Mouse (Mus musculus): Measurements from ENCODE around the gene Pakap.
A peak's percentile ranks its signal among the peaks of the same experiment; 100 is the strongest.
"Not testable (repeated sequence)": the region's sequence is repeated elsewhere in the genome, so short reads cannot be mapped to it uniquely, and the experiment has no call there.

Pakap gene

DNA sequence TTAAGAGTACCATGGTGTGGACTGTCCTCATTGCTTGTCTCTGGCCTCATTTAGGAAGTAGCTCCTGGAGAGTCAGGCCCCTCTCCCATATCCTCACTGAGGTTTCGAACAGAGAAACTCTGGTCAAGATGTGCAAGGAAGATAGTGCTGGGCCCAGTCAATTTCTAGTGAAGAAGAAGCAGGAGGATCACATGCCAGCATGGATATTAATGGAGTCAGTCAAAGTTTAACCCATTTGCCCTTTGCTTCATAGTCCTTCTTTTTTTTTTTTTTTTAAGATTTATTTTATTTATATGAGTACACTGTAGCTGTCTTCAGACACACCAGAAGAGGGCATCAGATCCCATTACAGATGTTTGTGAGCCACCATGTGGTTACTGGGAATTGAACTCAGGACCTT lies 321.0 kb downstream of the Pakap start:
- DNase-seq: not testable (repeated sequence)

DNA sequence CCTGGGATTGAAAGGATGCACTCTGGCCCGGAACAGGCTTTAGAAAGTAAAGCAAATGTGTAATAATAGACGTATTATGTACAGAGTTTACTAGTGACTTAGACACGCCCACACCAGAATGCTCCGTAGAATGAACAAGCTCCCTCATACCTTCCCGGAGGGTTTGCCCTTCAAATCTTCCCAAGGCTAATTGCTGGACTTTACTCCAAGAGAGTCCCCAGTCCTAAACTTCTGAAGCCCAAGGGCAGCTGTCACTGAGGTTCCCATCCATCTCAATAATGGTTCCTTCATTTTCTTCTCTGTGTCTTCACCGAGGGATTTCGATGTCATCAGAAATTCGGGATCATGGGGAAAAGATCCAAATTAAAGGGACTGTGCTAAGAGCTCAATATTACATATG lies 321.8 kb downstream of the Pakap start:
- DNase-seq: no peak

DNA sequence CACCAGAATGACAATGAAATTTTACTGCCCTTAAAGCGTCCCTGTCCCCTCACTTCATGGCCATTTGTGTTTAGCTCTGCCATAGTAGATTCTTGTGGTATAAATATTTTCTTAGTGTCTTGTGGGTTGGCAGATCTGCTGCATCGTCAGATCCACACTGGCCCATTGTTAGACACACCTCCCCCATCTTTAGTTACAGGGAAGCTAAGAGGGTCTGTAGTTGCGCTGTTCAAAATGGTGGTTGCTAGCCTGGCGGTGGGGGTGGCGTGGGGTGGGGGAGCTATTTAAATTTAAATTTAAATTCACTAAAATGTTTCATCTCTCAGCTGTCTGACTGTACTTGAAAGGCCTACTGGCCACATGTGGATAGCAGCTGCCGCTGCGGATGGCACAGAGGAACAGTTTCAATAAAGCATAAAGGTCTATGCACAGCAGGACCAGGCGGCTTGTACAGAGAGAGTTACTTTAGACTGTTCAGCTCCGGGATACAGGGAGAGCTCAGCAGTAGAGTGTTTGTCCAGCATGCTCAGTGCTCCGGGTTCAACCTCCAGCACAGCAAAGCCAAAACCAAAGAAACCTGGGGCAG lies 324.1 kb downstream of the Pakap start:
- DNase-seq: no peak

DNA sequence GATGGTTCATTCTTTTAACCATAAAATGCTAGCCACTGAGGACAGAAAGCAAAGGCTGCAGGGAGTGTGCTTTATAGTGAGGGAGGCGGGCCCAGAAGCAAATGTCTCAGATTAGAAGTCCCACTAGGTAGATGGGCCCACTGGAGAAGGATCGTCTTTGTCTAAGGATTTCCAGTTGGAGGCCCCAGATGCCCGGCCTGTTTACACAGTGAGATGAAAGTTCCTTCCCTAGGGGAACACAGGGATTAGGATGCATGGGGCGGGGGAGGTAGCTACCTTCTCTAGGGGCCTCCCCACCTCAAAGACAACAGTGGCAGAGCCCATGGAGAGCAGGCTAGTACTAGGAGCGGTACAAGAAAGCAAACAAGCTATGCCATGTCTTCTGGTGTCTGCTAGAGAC lies 327.2 kb downstream of the Pakap start:
- DNase-seq: no peak

DNA sequence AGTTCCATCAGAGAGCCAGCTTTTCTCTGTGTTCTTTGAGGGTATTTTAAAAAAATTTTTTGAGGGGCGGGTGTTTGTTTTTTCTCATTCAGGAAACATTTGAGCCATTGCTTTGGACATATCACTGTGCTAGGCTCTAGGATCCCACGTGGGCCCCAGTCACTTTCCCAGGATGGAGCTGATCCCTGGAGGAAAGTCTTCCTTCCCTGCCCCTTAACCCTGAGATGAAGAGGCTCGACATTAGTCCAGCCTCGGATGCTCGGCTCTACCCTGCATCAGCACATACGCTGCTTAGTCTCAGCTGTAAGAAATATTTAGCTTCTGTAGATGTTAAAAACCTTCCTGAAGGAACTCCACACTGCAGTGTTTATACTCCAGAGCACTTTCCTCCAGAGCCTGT lies 327.9 kb downstream of the Pakap start:
- no peak for DNase-seq

DNA sequence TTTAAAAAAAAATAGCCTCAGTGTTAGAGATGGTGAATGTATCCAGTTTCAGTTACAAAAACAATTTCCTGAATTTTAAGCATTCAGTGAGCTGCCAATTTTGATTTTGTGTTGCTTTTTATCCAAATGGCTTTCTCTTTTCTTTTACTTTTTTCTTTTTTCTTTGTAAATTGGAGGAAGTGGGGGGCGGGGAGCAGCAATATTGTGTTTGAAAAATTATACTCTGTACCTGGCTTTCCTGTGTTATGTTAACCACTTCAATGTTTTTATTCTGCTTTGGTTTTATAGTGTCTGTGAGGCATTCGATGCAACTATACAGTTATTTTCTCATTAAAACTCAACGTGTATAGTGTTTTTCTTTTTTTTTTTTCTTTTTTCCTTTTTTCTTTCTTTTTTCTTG lies 328.7 kb downstream of the Pakap start:
- no peak for DNase-seq

DNA sequence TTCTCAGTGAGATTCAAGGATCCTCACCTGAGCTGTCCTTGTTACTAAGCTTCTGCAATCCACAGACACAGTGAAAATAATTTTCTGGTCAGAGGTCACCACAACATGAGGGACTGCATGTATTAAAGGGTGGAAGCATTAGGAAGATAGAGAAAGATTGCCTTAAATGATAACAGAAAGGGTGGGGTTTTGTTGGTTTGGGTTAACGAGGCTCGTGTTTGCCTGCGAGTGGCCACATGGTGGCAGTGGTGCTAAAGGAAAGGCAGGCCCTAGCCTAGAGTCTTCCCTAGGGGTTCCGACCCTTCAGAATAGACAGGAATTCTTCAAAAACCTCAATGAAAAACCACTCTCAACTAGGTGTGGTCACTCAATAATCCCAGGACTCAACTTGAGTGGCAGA lies 333.2 kb downstream of the Pakap start:
- DNase-seq: peak; percentile 15

DNA sequence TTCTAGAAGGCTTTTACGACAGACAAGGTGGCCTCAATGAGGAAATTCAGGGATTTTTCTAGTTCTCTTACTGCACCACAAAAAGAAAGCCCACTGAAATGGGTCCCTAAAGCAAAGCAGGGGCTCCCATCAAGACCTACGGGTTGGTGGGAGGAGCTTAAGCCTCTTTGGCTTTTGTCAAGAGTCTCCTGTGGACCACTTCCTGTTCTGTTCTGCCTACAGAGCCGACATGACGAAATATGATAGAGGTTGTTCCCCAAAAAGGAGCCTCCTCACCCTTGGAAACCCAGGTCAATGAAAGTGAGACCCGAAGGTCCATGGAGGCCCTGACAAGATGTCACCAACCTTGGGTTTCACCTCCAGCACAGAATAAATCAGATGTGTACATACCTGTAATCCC lies 334.6 kb downstream of the Pakap start:
- no peak for DNase-seq

DNA sequence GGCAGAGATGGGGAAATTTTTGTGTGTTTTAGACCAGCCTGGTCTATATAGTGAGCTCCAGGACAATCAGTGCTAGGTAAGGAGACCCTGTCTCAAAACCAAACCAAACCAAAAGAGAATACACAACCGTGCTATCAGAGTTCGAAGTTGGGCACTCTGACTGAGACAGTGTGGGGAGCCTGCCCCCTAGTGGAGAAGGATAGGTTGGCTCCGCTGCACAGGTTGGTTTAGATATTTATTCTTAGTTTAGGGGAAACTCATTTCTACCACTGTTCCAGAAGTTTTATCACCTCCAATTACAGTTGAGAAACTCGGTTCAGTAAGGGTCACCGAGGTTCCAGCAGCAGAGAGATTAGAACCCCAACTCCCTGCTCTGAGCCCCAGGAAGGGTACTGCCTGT lies 336.2 kb downstream of the Pakap start:
- no peak for DNase-seq

DNA sequence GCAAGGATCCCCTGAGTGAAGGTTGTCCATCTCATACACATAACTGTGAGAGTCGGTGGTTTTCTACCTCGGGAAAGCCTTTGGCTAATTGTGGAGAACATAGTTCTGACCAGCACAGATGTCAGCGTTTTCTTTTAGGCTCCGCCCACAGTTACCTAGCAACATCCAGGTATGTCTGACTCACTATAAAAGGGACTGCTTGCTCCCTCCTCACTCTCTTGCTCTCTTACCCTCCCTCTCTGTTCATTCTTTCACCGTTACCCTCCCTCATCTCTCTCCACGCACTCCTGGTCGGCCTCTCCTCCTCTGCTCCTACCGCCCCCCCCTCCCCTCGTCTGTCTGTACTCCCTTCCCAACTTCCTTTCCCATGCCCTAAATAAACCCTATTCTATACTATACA lies 336.7 kb downstream of the Pakap start:
- DNase-seq: no peak

DNA sequence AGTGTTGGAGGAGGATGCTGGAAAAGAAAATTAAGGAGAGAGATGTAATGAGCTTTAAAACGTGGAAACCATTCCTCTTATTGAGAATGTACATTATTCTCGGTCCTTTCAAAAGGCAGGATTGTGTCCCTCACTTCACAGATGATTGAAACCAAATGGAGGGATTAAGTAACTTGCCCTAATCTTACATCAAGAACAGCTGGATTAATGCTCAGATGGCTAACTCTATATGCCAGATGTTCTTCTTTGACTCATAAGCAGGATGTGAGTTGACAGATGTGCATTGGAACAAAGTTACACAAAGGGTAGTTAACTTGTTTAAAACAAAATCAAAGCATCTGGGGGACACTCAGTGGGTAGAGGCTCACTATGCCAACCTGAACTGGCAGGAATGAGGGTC lies 338.7 kb downstream of the Pakap start:
- DNase-seq: no peak

DNA sequence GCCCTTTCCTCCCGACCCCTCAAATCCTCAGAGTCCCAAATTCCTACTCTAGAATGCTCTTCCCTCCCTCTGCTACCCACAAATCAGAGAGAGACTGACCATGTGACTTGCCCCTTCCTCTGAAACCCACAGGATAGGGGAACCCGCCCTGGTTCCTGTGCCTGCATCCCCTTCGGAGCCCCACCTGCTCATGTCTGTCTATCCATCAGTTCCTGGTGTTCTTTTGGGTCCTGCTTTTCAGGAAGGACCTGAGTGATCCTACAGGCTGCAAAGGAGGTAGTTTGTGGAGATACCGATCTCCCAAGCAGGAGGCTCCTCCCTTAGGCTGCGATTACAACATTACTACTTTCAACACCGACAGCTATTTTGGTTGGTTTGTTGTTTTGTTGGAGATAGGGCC lies 340.9 kb downstream of the Pakap start:
- DNase-seq: no peak

DNA sequence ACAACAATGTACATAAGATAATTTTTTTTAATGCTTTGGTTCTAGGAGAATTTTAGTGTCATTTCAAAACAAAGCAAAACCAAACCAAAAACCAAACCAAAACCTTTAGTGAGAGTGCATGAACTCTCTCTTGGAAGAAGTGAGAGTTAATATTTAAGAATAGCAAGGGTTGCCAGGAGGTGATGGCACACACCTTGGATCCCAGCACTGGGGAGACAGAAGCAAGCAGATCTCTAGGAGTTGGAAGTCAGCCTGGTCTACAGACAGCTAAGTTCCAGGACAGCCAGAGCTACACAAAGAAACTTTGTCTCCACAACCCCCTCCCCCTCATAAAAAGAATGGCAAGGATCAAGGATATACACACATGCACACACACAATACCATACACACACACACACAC lies 345.0 kb downstream of the Pakap start:
- DNase-seq: no peak

DNA sequence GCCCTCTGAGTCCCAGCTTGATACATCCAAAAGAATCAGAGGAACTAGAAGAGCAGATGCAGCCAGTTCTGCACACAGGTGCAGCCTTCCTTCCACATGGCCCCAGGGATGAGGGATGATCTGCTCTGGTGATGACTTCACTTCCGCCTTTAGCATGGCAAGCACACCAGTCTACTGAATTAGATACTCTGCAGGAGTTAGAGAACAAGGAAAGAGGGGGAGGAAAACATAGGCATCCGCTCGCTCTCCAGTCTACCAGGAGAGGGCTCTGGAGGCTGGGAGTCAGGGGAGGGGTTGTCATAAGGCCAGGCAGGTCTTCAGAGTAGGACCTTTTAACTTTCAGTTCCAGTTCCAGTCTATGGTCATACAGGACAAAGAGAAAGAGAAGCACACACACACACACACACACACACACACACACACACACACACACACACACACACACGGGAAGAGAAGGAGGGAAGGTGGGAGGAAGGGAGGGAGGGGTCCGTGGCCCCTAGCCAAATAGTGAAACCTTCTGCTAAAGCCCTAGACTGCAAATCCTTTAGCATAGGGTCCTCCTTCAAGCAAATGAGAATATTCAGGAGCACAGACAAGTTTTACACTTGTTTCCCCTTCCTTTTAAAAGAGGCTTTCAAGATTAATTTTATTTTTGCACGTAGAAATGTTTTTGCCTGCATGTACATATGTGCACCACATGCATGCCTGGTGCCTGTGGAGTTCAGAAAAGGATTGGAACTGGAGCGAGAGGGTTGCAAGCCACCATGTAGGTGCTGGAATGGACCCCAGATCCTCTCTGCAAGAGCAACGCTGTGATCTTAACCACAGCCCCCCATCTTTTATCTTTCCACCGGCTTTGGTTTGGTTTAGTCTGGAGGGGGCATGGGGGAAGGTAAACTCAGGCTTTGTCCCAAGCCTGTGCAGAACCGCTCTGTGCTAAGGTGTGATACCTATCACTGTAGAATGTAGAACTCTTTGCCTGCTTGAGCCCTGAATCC lies 346.5 kb downstream of the Pakap start:
- DNase-seq: peak; percentile 12

DNA sequence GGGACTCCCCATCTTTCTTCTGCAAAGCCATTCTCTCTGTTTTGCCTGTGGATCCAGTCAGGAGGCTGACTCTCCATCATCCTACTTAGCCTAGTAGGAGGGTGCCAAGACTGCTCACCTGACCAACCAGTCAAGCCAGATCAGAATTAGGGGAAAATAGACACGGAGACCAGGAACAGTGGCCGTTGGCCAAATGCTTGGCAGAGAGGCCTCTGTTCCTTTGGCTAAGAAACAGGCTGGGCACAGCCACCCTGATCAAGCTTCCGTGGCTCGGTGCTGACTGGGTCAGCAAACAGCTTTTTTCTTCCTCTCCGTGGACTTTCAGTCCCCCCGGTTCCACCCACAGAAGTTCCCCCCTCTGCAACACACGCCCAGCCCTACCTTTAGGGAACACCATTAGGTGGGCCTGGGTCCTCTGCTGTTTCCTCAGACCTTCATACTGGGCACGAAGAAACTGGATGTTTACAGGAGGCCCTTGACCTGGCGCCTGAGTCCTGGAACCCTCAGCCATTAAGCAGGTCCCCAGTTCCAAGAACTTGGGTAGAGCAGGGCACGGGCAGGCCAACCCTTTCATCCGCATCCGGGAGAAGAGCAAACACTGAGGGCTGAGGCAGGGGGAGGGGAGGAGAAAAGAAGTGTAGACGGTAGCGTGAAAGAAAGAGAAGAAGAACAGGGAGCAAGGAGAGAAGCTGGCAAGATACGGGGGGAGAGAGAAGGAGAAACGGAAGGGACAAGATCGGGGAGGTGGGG lies 347.4 kb downstream of the Pakap start:
- DNase-seq: peak; percentile 71

DNA sequence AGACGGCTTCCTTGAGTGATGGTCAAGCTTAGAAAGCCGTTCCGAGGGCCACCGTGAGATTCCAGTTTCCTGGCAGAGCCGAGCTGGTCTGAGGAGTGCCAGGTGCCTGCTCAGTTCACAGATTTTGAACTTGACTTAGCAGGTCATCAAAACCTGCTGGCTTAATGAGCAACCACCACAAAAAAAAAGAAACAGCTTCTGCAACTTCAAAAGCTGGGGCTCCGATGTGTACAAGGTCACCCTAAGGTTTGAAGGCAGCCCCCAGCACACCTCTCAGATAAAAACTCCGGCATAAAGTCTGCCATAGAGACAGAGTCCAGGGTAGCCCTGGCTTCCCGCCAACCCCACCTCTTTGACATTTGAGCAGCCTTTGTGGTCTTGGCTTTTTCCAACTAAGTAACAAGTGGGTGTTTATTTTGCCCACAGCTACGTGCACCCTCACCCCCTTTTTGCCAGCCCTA lies 348.3 kb downstream of the Pakap start, which contains the start of gene D630039A03Rik:
Gene D630039A03Rik (minus strand): TSS at position 97 of the 461 bp plus-strand sequence.
- DNase-seq: peak; percentile 26

DNA sequence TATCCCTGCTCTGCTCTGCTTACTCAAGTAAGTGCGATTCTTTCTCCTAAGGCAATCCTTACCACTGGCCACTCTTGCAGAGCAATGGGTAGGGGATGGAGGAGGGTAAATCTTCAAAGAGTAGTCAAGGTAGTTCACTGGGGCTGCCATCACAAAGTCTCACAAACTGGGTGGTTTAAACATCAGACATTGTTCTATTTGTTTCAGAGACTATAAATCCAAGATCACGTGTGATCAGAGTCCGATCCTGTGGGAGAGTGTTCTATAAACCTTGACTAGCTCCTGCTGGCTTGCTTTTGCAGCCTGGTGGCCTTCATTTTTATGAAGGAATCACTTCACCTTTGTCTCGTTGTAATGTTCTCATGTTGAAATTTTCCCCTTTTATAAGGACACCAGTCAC lies 348.7 kb downstream of the Pakap start:
- DNase-seq: no peak

DNA sequence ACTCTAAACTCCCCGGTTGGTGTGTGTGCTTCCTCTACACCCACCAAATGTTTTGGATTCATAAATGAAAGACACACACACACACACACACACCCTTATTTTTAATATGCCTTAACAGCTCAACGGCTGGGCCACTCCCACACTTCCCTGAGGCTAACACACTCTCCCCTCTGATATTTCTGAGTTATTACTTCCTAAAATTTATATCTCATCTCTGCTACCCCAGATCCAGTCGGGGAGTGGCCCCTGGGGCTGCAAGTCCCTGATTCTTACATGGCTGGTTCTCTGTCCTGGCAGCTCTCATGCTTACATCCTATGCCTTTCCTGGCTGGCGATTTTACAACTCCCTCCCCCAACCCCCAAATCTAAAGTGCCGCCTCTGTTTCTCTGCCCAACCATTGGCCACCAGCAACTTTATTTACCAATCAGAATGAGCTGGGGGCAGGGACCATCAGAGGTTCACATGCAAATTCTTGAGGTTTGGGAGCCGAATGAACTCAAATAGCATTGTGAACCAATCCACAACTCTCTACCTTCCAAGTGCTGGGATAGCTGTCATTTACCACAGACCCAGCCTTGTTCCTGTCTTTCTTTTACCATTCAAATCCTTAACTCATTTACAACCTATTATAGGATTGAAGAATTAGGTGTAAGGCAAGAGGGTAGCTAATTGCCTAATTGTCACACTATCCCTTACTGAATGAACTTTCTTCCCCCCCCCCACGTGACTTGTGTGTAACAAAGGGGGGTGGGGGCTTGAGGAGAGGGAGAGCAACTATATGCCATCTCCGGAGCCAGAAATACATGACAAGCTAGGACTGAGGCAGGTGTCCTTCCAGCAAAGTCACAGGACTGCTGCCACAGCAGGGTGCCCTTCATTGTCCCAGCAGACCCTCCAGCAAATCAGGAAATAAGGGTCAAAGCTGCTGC lies 351.8 kb downstream of the Pakap start:
- DNase-seq: no peak

DNA sequence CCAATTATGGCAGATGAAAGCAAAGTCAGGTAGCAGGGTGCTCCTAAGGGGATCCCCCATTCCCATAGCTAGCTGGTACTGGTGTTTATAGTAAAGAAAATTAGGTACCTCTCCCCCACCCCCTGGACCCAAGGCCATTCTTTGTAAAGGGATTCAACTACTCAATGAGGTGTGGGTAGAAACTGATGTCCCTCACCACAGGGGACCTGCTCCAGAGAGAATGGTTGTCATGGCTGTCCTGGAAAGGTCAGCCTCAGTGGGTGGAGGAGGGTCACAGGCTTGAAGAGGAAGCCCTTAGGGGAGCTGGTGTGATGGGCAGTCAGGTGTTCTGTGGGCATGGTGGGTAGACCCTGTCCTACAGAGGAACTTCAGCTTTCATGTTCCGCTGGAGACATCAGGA lies 352.5 kb downstream of the Pakap start:
- DNase-seq: no peak

DNA sequence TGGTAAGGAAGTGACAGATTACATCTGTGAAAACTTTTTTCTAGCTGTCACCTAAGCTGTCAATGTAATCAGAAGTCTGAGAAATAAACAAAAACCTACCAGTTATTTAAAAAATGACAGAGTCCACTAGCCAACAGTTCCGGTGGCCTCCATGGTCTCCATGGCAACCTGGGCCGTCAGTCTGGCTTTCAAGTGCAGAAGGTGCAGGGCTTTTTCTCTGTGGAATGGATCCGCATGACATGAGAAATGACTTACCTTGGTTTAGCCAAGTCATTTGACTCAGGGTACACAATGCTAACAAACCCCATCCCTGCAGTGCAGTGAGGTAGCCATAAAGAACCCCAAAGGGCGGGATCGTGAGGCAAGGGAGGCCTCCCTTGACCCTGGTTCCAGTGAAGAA lies 354.2 kb downstream of the Pakap start:
- no peak for DNase-seq

DNA sequence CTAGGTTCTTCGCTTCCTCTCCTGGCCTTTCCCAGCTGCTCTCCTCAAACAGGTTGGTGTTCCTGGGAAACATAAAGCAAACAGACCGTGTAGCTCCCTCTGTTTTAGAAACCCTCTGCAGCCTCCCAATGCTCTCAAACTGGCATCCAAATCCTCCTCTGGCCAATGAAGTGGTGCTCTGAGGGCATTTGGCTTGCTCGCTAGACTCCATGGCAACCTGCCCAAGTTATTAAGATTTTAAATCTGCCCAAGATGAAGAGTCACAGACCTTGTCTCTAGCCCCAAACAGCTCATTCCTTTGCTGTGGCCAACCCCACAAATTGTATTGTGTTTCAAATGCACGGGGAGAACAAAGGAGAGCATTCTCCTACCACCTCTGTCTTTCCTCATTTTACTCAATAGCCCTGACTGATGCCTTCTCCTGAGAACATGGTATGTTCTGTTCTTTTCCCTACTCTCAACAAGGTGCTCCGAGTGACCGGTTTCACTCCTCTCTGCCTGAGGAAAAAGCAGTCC lies 356.6 kb downstream of the Pakap start:
- no peak for DNase-seq
